Mouse (Mus musculus) hindbrain, embryonic 12.5 days (tissue): ENCODE measurements at regions not wholly inside any gene's neighbourhood (a gene's known extent, or its start where the extent isn't known, plus 50 kb on each side); places are given as distances from the start of the nearest gene placed in this dataset.

Source experiments
- ATAC-seq: fragments of 200-750 bp; cut with Nextera tagmentation; 2 replicates; pipeline ENCODE4 v1.8.0; 2017; ENCODE audit warnings: moderate TSS enrichment; ENCODE audit not compliant: low FRiP score
- H3K27ac ChIP-seq: fragments of 300-500 bp; sonication (generic); 2 replicates; pipeline ENCODE4 v1.5.1; 2016; ENCODE audit warnings: mild to moderate bottlenecking
- H3K27me3 ChIP-seq: fragments of 300-500 bp; sonication (generic); 2 replicates; pipeline ENCODE4 v1.6.1; 2016; ENCODE audit warnings: mild to moderate bottlenecking
- H3K36me3 ChIP-seq: fragments of 300-500 bp; sonication (generic); 2 replicates; pipeline ENCODE4 v1.6.1; 2016; ENCODE audit warnings: mild to moderate bottlenecking
- H3K4me1 ChIP-seq: fragments of 300-500 bp; sonication (generic); 2 replicates; pipeline ENCODE4 v1.6.1; 2016
- H3K4me2 ChIP-seq: fragments of 300-500 bp; sonication (generic); replicated peaks from 2 replicates; pipeline ENCODE4 v1.6.1; 2016; ENCODE audit warnings: mild to moderate bottlenecking
- H3K4me3 ChIP-seq: fragments of 300-500 bp; sonication (generic); 2 replicates; pipeline ENCODE4 v1.5.1; 2016; ENCODE audit warnings: mild to moderate bottlenecking
- H3K9ac ChIP-seq: fragments of 300-500 bp; sonication (generic); 2 replicates; pipeline ENCODE4 v1.6.1; 2016; ENCODE audit warnings: mild to moderate bottlenecking, moderate library complexity
- H3K9me3 ChIP-seq: fragments of 300-500 bp; sonication (generic); replicated peaks from 2 replicates; pipeline ENCODE4 v1.6.1; 2016; ENCODE audit warnings: mild to moderate bottlenecking
- WGBS: fragments of 180-500 bp; shearing (Covaris S2); methylation state at CpG from one replicate; pipeline ENCODE4 v1.1.7; 2016; 5-methylcytosine and 5-hydroxymethylcytosine counted together

DNA sequence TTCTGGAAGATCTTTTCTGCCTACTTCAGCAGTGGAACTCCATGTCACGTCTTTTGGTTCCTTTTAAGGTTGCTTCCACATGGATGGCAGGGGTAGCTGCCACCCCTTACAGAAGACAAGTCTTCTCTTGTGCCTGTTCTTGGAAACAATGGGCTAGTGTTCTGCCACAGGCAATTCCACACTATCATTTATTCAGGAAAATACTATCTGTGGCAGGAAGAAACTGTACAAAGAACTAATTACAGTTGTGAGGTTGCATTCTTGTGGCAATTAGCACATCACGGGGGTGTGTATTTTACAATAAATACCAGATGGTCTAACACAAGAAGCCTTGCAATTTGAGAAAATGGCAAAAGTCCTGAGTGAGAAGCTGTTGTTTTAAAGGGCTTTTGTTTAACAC, 489.8 kb downstream of the Ccdc50 start:
- no peak overlapping the region for H3K27ac ChIP-seq
- H3K27me3 ChIP-seq: no peaks in the 10 kb centered on the region
- H3K9me3 ChIP-seq: no peaks in the 10 kb centered on the region
- no peaks in the 10 kb centered on the region for H3K36me3 ChIP-seq
- no peak overlapping the region for H3K4me3 ChIP-seq
- H3K4me2 ChIP-seq: no peak overlapping the region
- 34% methylated on average over 2 of the region's 2 CpGs for WGBS
- peaks cover 7% of the 10 kb centered on the region for H3K4me1 ChIP-seq
- ATAC-seq: no peak
- H3K9ac ChIP-seq: no peak overlapping the region

- H3K4me1 ChIP-seq: peaks cover 7% of the 10 kb centered on the region
- no peaks in the 10 kb centered on the region for H3K9me3 ChIP-seq
- no peak overlapping the region for H3K9ac ChIP-seq
- H3K4me3 ChIP-seq: no peak overlapping the region
- no peak overlapping the region for H3K4me2 ChIP-seq
- H3K27me3 ChIP-seq: no peaks in the 10 kb centered on the region
- no peak overlapping the region for H3K27ac ChIP-seq
- WGBS: 52% methylated on average over 3 of the region's 3 CpGs
- H3K36me3 ChIP-seq: no peaks in the 10 kb centered on the region
- no peak for ATAC-seq
These were observed 490.3 kb downstream of the Ccdc50 start for GRCm38 (mm10) chr16:27878950-27879349.

GRCm38 (mm10) chr16:27884363-27884762, 495.7 kb downstream of the Ccdc50 start:
- H3K9me3 ChIP-seq: no peaks in the 10 kb centered on the region
- H3K4me3 ChIP-seq: no peak overlapping the region
- H3K4me2 ChIP-seq: no peak overlapping the region
- H3K27ac ChIP-seq: no peak overlapping the region
- H3K36me3 ChIP-seq: no peaks in the 10 kb centered on the region
- H3K27me3 ChIP-seq: no peaks in the 10 kb centered on the region
- no peaks in the 10 kb centered on the region for H3K4me1 ChIP-seq
- no peak overlapping the region for H3K9ac ChIP-seq
- WGBS: 36% methylated on average over 2 of the region's 2 CpGs
- ATAC-seq: no peak; the same call in 1 of the 2 replicates

- no peaks in the 10 kb centered on the region for H3K36me3 ChIP-seq
- no peak for ATAC-seq
These were observed 517.4 kb downstream of the Ccdc50 start for GRCm38 (mm10) chr16:27906036-27906435.

DNA sequence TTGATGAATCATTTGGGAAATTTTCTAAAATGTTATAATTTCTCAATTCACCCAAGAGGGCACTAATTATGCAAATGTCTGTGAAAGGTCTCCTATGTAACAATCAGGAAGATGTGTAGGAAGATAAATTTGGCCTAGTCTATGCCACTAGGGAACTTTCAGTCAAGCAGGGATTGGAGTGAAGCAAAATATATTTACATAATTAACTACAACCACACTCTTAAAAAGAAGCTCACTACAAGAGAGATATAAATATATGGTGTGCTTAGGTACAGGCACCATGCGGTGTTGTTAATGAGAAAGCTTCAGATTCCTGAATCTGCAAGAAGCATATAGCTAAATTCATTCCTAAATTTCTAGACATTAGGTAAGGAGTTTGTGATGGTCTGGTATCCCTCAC, 526.8 kb downstream of the Ccdc50 start:
- WGBS: 93% methylated on average over 1 of the region's 1 CpGs
- Histone ChIP-seq H3K9me3 (no peaks in the 10 kb centered on the region), H3K36me3 (no peaks in the 10 kb centered on the region), H3K9ac (no peak overlapping the region), H3K4me1 (no peaks in the 10 kb centered on the region), H3K27me3 (no peaks in the 10 kb centered on the region), H3K4me3 (no peak overlapping the region), H3K4me2 (no peak overlapping the region), H3K27ac (no peak overlapping the region)
- no peak for ATAC-seq

More at GRCm38 (mm10) chr16:27906036-27906435, 517.4 kb downstream of the Ccdc50 start:
- Histone ChIP-seq H3K27me3 (no peaks in the 10 kb centered on the region), H3K9ac (no peak overlapping the region), H3K4me2 (no peak overlapping the region), H3K27ac (no peak overlapping the region), H3K9me3 (no peaks in the 10 kb centered on the region), H3K4me3 (no peak overlapping the region), H3K4me1 (no peaks in the 10 kb centered on the region)
- WGBS: 0% methylated on average over 2 of the region's 2 CpGs

DNA sequence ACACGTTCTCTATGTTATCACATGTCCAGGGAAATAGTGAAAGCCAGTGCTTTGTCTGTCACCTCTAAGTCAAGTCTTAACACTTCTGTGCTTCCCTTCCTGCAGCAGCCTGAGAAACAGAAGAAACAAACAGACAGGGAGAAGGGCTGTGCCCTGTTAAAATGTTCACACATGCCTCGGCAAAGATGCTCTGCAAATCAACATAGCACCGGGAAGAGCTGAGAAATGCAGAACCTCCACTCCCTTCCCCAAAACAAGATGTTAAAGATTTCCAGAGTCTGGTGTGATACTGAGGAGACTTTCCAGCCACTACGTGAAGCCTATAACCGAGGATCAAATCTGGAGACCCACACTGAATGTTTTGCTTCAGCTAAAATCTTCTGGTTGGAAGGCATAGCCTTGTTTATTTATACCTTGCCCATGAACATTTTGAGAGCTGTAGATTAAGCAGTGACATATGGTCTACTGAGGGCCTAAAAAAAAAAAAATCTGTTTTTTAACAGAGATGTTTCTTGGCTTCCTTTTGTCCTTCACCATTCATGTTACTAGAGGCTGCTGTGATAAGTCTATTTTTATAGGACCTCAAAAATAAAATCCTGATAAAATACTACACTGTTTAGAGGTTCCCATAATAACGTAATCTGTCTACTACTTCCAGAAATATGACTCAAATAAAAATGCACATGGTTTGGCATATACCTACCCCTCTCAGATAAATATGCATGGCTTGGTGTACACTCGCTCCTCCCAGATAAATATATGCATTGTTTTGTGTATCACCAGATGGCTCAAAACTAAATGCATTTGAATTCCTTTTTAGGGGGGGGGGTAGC, 537.1 kb downstream of the Ccdc50 start:
- Histone ChIP-seq H3K9me3 (no peaks in the 10 kb centered on the region), H3K27ac (peak overlapping the region; percentile 35; the same call in 1 of the 2 replicates), H3K36me3 (no peaks in the 10 kb centered on the region), H3K9ac (no peak overlapping the region), H3K27me3 (no peaks in the 10 kb centered on the region), H3K4me1 (no peaks in the 10 kb centered on the region), H3K4me2 (no peak overlapping the region), H3K4me3 (no peak overlapping the region)
- 68% methylated on average over 7 of the region's 7 CpGs for WGBS
- ATAC-seq: no peak

- H3K27ac ChIP-seq: no peak overlapping the region
- no peak overlapping the region for H3K4me3 ChIP-seq
- H3K36me3 ChIP-seq: no peaks in the 10 kb centered on the region
- H3K4me2 ChIP-seq: no peak overlapping the region
- no peak for ATAC-seq
- WGBS: 24% methylated on average over 1 of the region's 1 CpGs
- H3K9me3 ChIP-seq: no peaks in the 10 kb centered on the region
- H3K4me1 ChIP-seq: no peaks in the 10 kb centered on the region
- no peak overlapping the region for H3K9ac ChIP-seq
- no peaks in the 10 kb centered on the region for H3K27me3 ChIP-seq
These were observed 537.6 kb downstream of the Ccdc50 start for GRCm38 (mm10) chr16:27926361-27926651.

GRCm38 (mm10) chr16:27949291-27949690, 560.6 kb downstream of the Ccdc50 start:
- no peak for ATAC-seq
- WGBS: 79% methylated on average over 3 of the region's 3 CpGs

GRCm38 (mm10) chr16:27949811-27950210, 561.1 kb downstream of the Ccdc50 start:
- 25% methylated on average over 3 of the region's 3 CpGs for WGBS
- no peaks in the 10 kb centered on the region for H3K9me3 ChIP-seq
- no peak for ATAC-seq
- H3K4me1 ChIP-seq: no peaks in the 10 kb centered on the region
- no peak overlapping the region for H3K4me3 ChIP-seq
- H3K4me2 ChIP-seq: no peak overlapping the region
- no peak overlapping the region for H3K27ac ChIP-seq
- no peaks in the 10 kb centered on the region for H3K27me3 ChIP-seq
- no peaks in the 10 kb centered on the region for H3K36me3 ChIP-seq
- H3K9ac ChIP-seq: no peak overlapping the region

More at GRCm38 (mm10) chr16:27949291-27949690, 560.6 kb downstream of the Ccdc50 start:
- no peaks in the 10 kb centered on the region for H3K9me3 ChIP-seq
- no peak overlapping the region for H3K4me3 ChIP-seq
- H3K27ac ChIP-seq: no peak overlapping the region
- no peaks in the 10 kb centered on the region for H3K27me3 ChIP-seq
- H3K9ac ChIP-seq: no peak overlapping the region
- no peak overlapping the region for H3K4me2 ChIP-seq
- H3K4me1 ChIP-seq: no peaks in the 10 kb centered on the region
- H3K36me3 ChIP-seq: no peaks in the 10 kb centered on the region

- Histone ChIP-seq H3K9me3 (no peaks in the 10 kb centered on the region), H3K9ac (no peak overlapping the region), H3K4me2 (no peak overlapping the region), H3K27me3 (no peaks in the 10 kb centered on the region), H3K4me1 (no peaks in the 10 kb centered on the region), H3K36me3 (no peaks in the 10 kb centered on the region), H3K27ac (no peak overlapping the region), H3K4me3 (no peak overlapping the region)
- ATAC-seq: no peak
- 77% methylated on average over 2 of the region's 2 CpGs for WGBS
These were observed 574.1 kb downstream of the Ccdc50 start for GRCm38 (mm10) chr16:27962811-27963210.

DNA sequence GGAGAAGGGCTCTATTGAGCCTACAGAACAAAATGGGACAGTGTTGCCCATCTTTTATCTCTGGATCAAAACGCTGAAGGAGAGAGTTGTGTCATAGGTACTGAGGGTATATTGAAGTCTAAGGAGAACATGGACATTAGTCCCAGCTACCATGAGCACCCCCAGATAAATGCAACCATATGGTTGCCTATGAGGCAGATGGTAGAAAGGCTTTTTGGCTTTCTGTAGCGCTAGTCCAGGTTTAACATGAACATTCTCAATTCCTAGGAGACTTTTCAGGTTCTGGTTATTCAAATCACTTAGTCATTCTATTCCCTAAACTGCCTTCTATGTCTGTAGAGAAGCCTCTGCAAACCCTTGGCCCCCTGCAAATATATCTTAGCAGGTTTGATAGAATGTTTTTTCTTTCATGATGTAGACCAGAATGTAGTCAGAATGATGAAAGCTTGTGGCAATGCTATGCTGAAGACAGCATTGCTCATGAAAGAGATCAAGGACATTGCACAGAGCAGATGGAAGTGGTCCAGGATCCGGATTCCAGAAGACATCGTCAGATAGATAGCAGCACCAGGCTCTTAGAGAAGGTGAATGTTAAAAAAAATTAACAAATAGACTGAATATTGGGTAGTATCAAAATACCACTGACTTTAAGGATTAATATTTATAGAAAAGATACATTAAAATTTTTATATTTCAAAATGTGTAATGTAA, 590.2 kb downstream of the Ccdc50 start:
- Histone ChIP-seq H3K36me3 (no peaks in the 10 kb centered on the region), H3K27ac (no peak overlapping the region), H3K4me2 (no peak overlapping the region), H3K27me3 (no peaks in the 10 kb centered on the region), H3K4me3 (no peak overlapping the region), H3K9ac (no peak overlapping the region), H3K4me1 (no peaks in the 10 kb centered on the region), H3K9me3 (no peaks in the 10 kb centered on the region)
- 92% methylated on average over 4 of the region's 4 CpGs for WGBS
- ATAC-seq: no peak

DNA sequence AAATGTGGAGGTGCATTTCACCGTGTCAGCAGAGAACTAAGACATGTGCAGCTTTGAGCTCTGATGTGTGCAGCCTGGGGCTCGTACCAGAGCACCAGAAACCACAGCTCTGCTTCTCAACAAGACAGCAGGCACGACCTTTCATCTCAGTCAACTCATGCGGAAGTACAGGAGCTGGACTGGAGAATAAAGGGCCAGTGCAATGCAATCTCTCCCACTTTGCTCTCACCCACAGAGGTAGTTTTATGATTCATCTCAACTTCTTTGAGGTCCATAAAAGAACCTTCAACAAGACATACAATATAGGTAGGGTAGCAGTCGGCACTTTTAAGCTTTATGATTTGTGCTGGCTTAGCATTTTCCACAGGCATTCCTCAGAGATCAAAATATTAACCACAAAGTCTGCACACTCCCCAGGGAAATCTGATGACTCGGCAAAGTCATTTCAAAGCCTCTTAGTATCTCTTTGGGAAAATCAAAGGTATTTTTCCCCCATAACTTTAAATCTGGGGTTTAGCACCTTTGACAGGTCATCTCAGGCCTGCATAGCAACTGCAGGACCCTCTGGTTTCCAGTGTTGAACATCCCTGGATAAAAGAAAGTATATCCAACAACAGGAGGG, 626.7 kb downstream of the Ccdc50 start:
- Histone ChIP-seq H3K9me3 (no peaks in the 10 kb centered on the region), H3K4me3 (no peak overlapping the region), H3K4me1 (no peaks in the 10 kb centered on the region), H3K4me2 (no peak overlapping the region), H3K27me3 (no peaks in the 10 kb centered on the region), H3K36me3 (no peaks in the 10 kb centered on the region), H3K27ac (no peak overlapping the region), H3K9ac (no peak overlapping the region)
- 46% methylated on average over 6 of the region's 6 CpGs for WGBS
- no peak for ATAC-seq
